Mouse (Mus musculus) small intestine, adult 2 months (tissue): ENCODE data around the gene Mitf.

Source experiments
- CTCF ChIP-seq: fragments of 200-500 bp; IDR thresholded peaks from 2 replicates; pipeline ENCODE4 v1.5.1; 2012; ENCODE audit warnings: low read depth, mild to moderate bottlenecking, control low read depth, inconsistent platforms, low read length, moderate library complexity, mixed read lengths; ENCODE audit not compliant: insufficient replicate concordance, insufficient read length; ENCODE audit errors: extremely low read depth
- POLR2A ChIP-seq: fragments of 200-500 bp; IDR thresholded peaks from 2 replicates; pipeline ENCODE4 v1.6.1; 2012; ENCODE audit warnings: low read depth, mild to moderate bottlenecking, control low read depth, inconsistent platforms, low read length, moderate library complexity

DNA sequence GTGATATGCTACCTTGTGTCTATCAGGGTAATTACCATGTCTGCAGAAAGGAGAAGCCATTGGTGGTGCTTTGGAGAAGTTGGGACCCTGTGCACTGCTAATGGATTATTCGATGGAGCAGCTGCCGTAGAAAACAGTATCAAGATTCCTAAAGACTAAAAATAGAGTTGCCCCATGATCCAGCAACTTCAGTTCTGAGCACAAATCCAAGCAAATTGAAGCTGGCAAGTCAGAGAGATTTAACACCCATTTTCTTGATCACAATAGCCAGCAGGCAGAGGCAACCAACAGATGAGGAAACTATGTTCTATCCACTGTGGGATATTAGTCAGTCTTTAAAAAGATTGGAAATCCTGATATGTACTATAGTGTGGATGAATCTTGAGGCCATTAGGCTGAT is 47.4 kb downstream of the Mitf start:
- TF ChIP-seq CTCF = no peak
- TF ChIP-seq POLR2A = no peak
